Mouse (Mus musculus) heart, postnatal 0 days (tissue): ENCODE measurements around the gene Mboat7. TPM values are rescaled to one million over a fixed set of nuclear protein-coding genes. Genes with fewer than 3 reads are reported as not detected.
A peak's percentile ranks its signal among the peaks of the same experiment; 100 is the strongest.

Experiments used
- ATAC-seq: fragments of 200-750 bp; cut with Nextera tagmentation; 2 replicates; pipeline ENCODE4 v1.8.0; 2017; ENCODE audit warnings: low read depth, moderate number of reproducible peaks, moderate library complexity; ENCODE audit not compliant: insufficient read depth
- DNase-seq: peaks from one replicate; pipeline ENCODE4 v3.0.0-alpha.2; 2016; ENCODE audit warnings: low spot score
- H3K27ac ChIP-seq: fragments of 300-500 bp; sonication (generic); 2 replicates; pipeline ENCODE4 v1.5.1; 2014; ENCODE audit warnings: low read depth, mild to moderate bottlenecking
- H3K27me3 ChIP-seq: fragments of 300-500 bp; sonication (generic); 2 replicates; pipeline ENCODE4 v1.6.1; 2014; ENCODE audit warnings: low read length, mixed read lengths; ENCODE audit not compliant: control insufficient read depth, insufficient read depth
- H3K36me3 ChIP-seq: fragments of 300-500 bp; sonication (generic); replicated peaks from 2 replicates; pipeline ENCODE4 v1.6.1; 2014; ENCODE audit warnings: low read length, mixed read lengths; ENCODE audit not compliant: control insufficient read depth, insufficient read depth
- H3K4me1 ChIP-seq: fragments of 300-500 bp; sonication (generic); 2 replicates; pipeline ENCODE4 v1.6.1; 2014; ENCODE audit warnings: antibody characterized with exemption; ENCODE audit not compliant: control insufficient read depth, insufficient read depth
- H3K4me2 ChIP-seq: fragments of 300-500 bp; sonication (generic); 2 replicates; pipeline ENCODE4 v1.6.1; 2014; ENCODE audit warnings: low read depth, mild to moderate bottlenecking, low read length, moderate library complexity
- H3K4me3 ChIP-seq: fragments of 300-500 bp; sonication (generic); 2 replicates; pipeline ENCODE4 v1.5.1; 2014; ENCODE audit warnings: low read depth, low read length
- H3K9ac ChIP-seq: fragments of 300-500 bp; sonication (generic); replicated peaks from 2 replicates; pipeline ENCODE4 v1.6.1; 2014; ENCODE audit warnings: low read depth, low read length, mixed read lengths
- H3K9me3 ChIP-seq: fragments of 300-500 bp; sonication (generic); replicated peaks from 2 replicates; pipeline ENCODE4 v1.6.1; 2016; ENCODE audit warnings: low read length; ENCODE audit not compliant: control insufficient read depth
- CTCF ChIP-seq: IDR thresholded peaks from 2 replicates; pipeline ENCODE4 v1.5.1; 2016; ENCODE audit warnings: antibody characterized with exemption, control low read depth, low read depth
- EP300 ChIP-seq: IDR thresholded peaks from 2 replicates; pipeline ENCODE4 v1.6.1; 2016; ENCODE audit warnings: antibody characterized with exemption, low read depth
- WGBS: fragments of 180-500 bp; shearing (Covaris S2); extraction: QIAGEN DNeasy Blood & Tissue Kit; methylation state at CpG from one replicate; pipeline ENCODE4 v1.1.7; 2014; 5-methylcytosine and 5-hydroxymethylcytosine counted together
- microRNA-seq: library from miRNA; unstranded; fragments of <30 nt; microRNA quantifications from one replicate; pipeline ENCODE4, GENCODE M21; 2016
- polyA plus RNA-seq: library from polyadenylated mRNA; unstranded; fragments of >200 nt; fragmentation: Nextera tagmentation; extraction: Ambion mirVana; gene quantifications from 2 replicates; pipeline ENCODE4 v1.2.1, GENCODE M21; 2015
- total RNA-seq: library from RNA; depleted of rRNA; stranded (reverse); fragments of >200 nt; gene quantifications from 2 replicates; pipeline ENCODE4 v1.2.3, GENCODE M21; 2014; ENCODE audit warnings: low replicate concordance; rRNA removed

Mboat7 gene
- total and polyA plus RNA-seq, 2 experiments from 2014 or later = 20.3 to 33.7 TPM

DNA sequence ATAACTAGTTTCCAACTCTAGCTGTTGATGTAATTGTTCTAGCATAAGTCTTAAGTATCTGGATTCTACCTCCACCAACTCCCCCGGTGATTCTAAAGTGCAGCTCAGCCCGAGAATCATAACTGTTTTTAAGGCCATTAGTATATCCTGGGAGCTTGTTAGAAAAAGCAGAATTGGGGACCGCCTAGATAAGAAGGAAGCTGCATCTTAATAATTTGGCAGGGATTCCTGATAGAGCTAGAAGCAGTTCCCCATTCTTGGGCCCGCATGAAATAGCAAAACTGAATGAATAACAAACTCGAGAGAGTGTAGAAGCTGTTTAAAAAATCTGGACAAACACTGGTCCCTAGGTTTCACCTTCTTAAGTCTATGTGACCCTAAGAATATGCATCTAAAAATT lies 49.9 kb downstream of the Mboat7 start:
- ATAC-seq (no peak), DNase-seq (no peak)
- WGBS = 50% methylated on average over 5 of the region's 5 CpGs
- no peaks in the 10 kb centered on the region for H3K9me3 ChIP-seq
- H3K4me1 ChIP-seq = peaks cover 19% of the 10 kb centered on the region
- H3K4me2 ChIP-seq = no peak overlapping the region
- no peak overlapping the region for H3K27ac ChIP-seq
- H3K4me3 ChIP-seq = no peak overlapping the region
- no peaks in the 10 kb centered on the region for H3K27me3 ChIP-seq
- H3K36me3 ChIP-seq = peaks cover 31% of the 10 kb centered on the region
- H3K9ac ChIP-seq = no peak overlapping the region
- TF ChIP-seq CTCF (no peak), EP300 (no peak)

DNA sequence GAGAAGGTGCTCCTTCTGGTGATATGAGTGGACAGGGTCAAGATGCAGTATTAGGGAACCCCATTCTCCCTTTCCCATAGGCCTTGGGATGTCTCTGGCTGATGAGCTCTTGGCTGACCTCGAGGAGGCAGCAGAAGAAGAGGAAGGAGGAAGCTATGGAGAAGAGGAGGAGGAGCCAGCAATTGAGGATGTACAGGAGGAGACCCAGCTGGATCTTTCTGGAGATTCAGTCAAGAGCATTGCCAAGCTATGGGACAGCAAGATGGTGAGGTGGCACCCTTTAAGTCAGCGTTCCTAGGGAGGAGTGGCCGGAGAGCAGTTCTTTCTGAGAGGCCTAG lies 62.9 kb downstream of the Mboat7 start:
- 55% methylated on average over 3 of the region's 3 CpGs for WGBS
- peaks cover 21% of the 10 kb centered on the region for H3K36me3 ChIP-seq
- H3K9ac ChIP-seq = peak overlapping the region; percentile 85; the same call in 1 of the 2 replicates
- peak overlapping the region; percentile 84 for H3K4me3 ChIP-seq
- H3K4me2 ChIP-seq = peak overlapping the region; percentile 79
- no peak for TF ChIP-seq CTCF
- no peak for TF ChIP-seq EP300
- H3K27ac ChIP-seq = no peak overlapping the region
- peaks cover 13% of the 10 kb centered on the region for H3K4me1 ChIP-seq
- ATAC-seq = no peak
- no peak for DNase-seq
- H3K27me3 ChIP-seq = no peaks in the 10 kb centered on the region
- H3K9me3 ChIP-seq = no peaks in the 10 kb centered on the region

- H3K27ac ChIP-seq = peak within 1 kb of the TSS; percentile 95
- peak within 1 kb of the TSS; percentile 79 for H3K4me2 ChIP-seq
- ATAC-seq = peak; percentile 90
- peaks cover 20% of the 10 kb centered on the region for H3K36me3 ChIP-seq
- H3K9ac ChIP-seq = peak within 1 kb of the TSS; percentile 85
- WGBS = 1% methylated on average over 47 of the region's 47 CpGs
- H3K27me3 ChIP-seq = no peaks in the 10 kb centered on the region
- peak; percentile 96 for DNase-seq
- H3K4me1 ChIP-seq = peaks cover 13% of the 10 kb centered on the region
- H3K4me3 ChIP-seq = peak within 1 kb of the TSS; percentile 84
- TF ChIP-seq EP300 (peak; percentile 85), CTCF (no peak)
- no peaks in the 10 kb centered on the region for H3K9me3 ChIP-seq
Observed at GRCm38 (mm10) chr7:3629543-3630477, 63.5 kb downstream of the Mboat7 start, which contains the start of the genes Tfpt and Prpf31. Gene Tfpt, minus strand, starts transcription at chr7:3629929. Gene Prpf31, plus strand, starts transcription at chr7:3629985.

DNA sequence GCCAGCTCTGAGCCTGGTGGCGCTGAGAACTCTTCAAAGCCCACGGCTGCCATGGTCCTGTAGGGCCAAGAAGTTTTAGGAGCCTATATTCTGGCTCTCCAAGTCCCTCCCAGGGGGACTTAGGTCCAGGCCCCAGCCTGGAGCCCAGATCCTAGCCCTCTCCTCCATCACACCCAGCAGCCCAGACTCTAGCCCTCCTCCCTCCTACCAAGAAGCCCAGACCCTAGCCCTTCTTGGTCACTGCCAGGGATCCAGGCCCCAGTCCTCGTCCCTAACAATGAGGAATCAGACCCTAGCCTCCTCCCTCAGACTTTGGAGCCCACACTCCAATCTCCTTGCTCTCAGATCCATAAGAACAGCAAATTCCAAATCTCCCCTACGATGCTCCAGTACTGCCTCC lies 64.3 kb downstream of the Mboat7 start:
- no peaks in the 10 kb centered on the region for H3K9me3 ChIP-seq
- peak overlapping the region; percentile 84 for H3K4me3 ChIP-seq
- peaks cover 22% of the 10 kb centered on the region for H3K36me3 ChIP-seq
- peak overlapping the region; percentile 85 for H3K9ac ChIP-seq
- DNase-seq (no peak), ATAC-seq (0 out of 2 replicates have a peak, but pooled peaks have one; percentile 12)
- H3K4me1 ChIP-seq = peaks cover 13% of the 10 kb centered on the region
- 28% methylated on average over 4 of the region's 4 CpGs for WGBS
- peak overlapping the region; percentile 95 for H3K27ac ChIP-seq
- H3K4me2 ChIP-seq = peak overlapping the region; percentile 79
- H3K27me3 ChIP-seq = no peaks in the 10 kb centered on the region
- no peak for TF ChIP-seq CTCF
- no peak for TF ChIP-seq EP300

Small RNA genes within 50 kb of the gene (microRNA-seq; reads per million reads assigned to microRNA genes)
- 7.3 reads per million, percentile 26 among the genes with 10 or more reads in this experiment for gene Mir3572

Other genes starting within 250 kb of the Mboat7 start
- gene Tarm1, start 190.9 kb downstream of the Mboat7 start, total RNA-seq = 3.6 TPM in 1 of 2 replicates, not detected in the other
- gene Tarm1, start 190.9 kb downstream of the Mboat7 start, polyA plus RNA-seq = 0.10 TPM in 1 of 2 replicates, not detected in the other
- gene Oscar, start 77.4 kb downstream of the Mboat7 start, total RNA-seq = 0.19 TPM in 1 of 2 replicates, not detected in the other
- gene Oscar, start 77.4 kb downstream of the Mboat7 start, polyA plus RNA-seq = 0.25 and 0.37 TPM in 2 replicates
- 915 and 1,160 TPM in 2 replicates for gene Ndufa3, start 76.2 kb downstream of the Mboat7 start, total RNA-seq
- gene Ndufa3, start 76.2 kb downstream of the Mboat7 start, polyA plus RNA-seq = 1,410 and 1,523 TPM in 2 replicates
- gene Tfpt, start 63.6 kb downstream of the Mboat7 start, total RNA-seq = 3.1 and 21.0 TPM in 2 replicates
- gene Tfpt, start 63.6 kb downstream of the Mboat7 start, polyA plus RNA-seq = 14.2 and 16.0 TPM in 2 replicates
- 32.2 and 47.9 TPM in 2 replicates for gene Prpf31, start 63.5 kb downstream of the Mboat7 start, total RNA-seq
- gene Prpf31, start 63.5 kb downstream of the Mboat7 start, polyA plus RNA-seq = 35.3 and 41.5 TPM in 2 replicates
- gene Cnot3, start 48.3 kb downstream of the Mboat7 start, total RNA-seq = 7.5 and 16.8 TPM in 2 replicates
- gene Cnot3, start 48.3 kb downstream of the Mboat7 start, polyA plus RNA-seq = 15.9 and 19.4 TPM in 2 replicates
- gene Leng1, start 27.7 kb downstream of the Mboat7 start, total RNA-seq = 6.0 and 11.9 TPM in 2 replicates
- 23.9 and 25.4 TPM in 2 replicates for gene Leng1, start 27.7 kb downstream of the Mboat7 start, polyA plus RNA-seq
- gene Tmc4, start 16.0 kb downstream of the Mboat7 start, total RNA-seq = 0.31 and 0.99 TPM in 2 replicates
- gene Tmc4, start 16.0 kb downstream of the Mboat7 start, polyA plus RNA-seq = 2.3 and 3.2 TPM in 2 replicates
- 289 and 303 TPM in 2 replicates for gene Tsen34, start 660 bp downstream of the Mboat7 start, total RNA-seq
- 170 and 183 TPM in 2 replicates for gene Tsen34, start 660 bp downstream of the Mboat7 start, polyA plus RNA-seq
- 785 and 888 TPM in 2 replicates for gene Rps9, start 10.5 kb upstream of the Mboat7 start, total RNA-seq
- gene Rps9, start 10.5 kb upstream of the Mboat7 start, polyA plus RNA-seq = 816 and 864 TPM in 2 replicates
- 0.81 and 5.5 TPM in 2 replicates for gene Pirb, start 26.9 kb upstream of the Mboat7 start, total RNA-seq
- gene Pirb, start 26.9 kb upstream of the Mboat7 start, polyA plus RNA-seq = 0.72 and 0.73 TPM in 2 replicates
- not detected in 2 replicates for gene Gm15448, start 132.2 kb upstream of the Mboat7 start, total RNA-seq
- gene Gm15448, start 132.2 kb upstream of the Mboat7 start, polyA plus RNA-seq = not detected in 2 replicates
- not detected in 2 replicates for gene Pira2, start 151.5 kb upstream of the Mboat7 start, total RNA-seq
- gene Pira2, start 151.5 kb upstream of the Mboat7 start, polyA plus RNA-seq = 0.10 and 0.11 TPM in 2 replicates
- gene Gm14548, start 204.6 kb upstream of the Mboat7 start, total RNA-seq = 1.2 and 1.3 TPM in 2 replicates
- 0.05 and 0.07 TPM in 2 replicates for gene Gm14548, start 204.6 kb upstream of the Mboat7 start, polyA plus RNA-seq
- 0.12 TPM in 1 of 2 replicates, not detected in the other for gene Lilra6, start 222.0 kb upstream of the Mboat7 start, total RNA-seq
- 0.08 and 0.14 TPM in 2 replicates for gene Lilra6, start 222.0 kb upstream of the Mboat7 start, polyA plus RNA-seq